Mouse (Mus musculus) intestine, postnatal 0 days (tissue): ENCODE measurements around the gene S1pr5. TPM values are rescaled to one million over a fixed set of nuclear protein-coding genes. Genes with fewer than 3 reads are reported as not detected.

Experiments used
- ATAC-seq: fragments of 200-750 bp; cut with Nextera tagmentation; 2 replicates; pipeline ENCODE4 v1.8.0; 2017; ENCODE audit warnings: mild to moderate bottlenecking, moderate TSS enrichment, moderate library complexity
- H3K27ac ChIP-seq: fragments of 300-500 bp; sonication (generic); 2 replicates; pipeline ENCODE4 v1.5.1; 2014; ENCODE audit warnings: mild to moderate bottlenecking, low read depth, low read length, moderate library complexity
- H3K27me3 ChIP-seq: fragments of 300-500 bp; sonication (generic); replicated peaks from 2 replicates; pipeline ENCODE4 v1.6.1; 2014; ENCODE audit warnings: low read length, mixed read lengths; ENCODE audit not compliant: control insufficient read depth, insufficient read depth
- H3K36me3 ChIP-seq: fragments of 300-500 bp; sonication (generic); 2 replicates; pipeline ENCODE4 v1.6.1; 2014; ENCODE audit warnings: mild to moderate bottlenecking, moderate library complexity; ENCODE audit not compliant: control insufficient read depth, insufficient read depth
- H3K4me1 ChIP-seq: fragments of 300-500 bp; sonication (generic); replicated peaks from 2 replicates; pipeline ENCODE4 v1.6.1; 2014; ENCODE audit warnings: antibody characterized with exemption, low read length, mixed read lengths; ENCODE audit not compliant: control insufficient read depth, insufficient read depth
- H3K4me2 ChIP-seq: fragments of 300-500 bp; sonication (generic); replicated peaks from 2 replicates; pipeline ENCODE4 v1.6.1; 2014; ENCODE audit warnings: low read depth, mild to moderate bottlenecking, moderate library complexity
- H3K4me3 ChIP-seq: fragments of 300-500 bp; sonication (generic); 2 replicates; pipeline ENCODE4 v1.5.1; 2014; ENCODE audit warnings: low read depth, low read length
- H3K9ac ChIP-seq: fragments of 300-500 bp; sonication (generic); 2 replicates; pipeline ENCODE4 v1.6.1; 2014; ENCODE audit warnings: mild to moderate bottlenecking, low read depth, low read length
- H3K9me3 ChIP-seq: fragments of 300-500 bp; sonication (generic); 2 replicates; pipeline ENCODE4 v1.6.1; 2016; ENCODE audit warnings: mixed run types; ENCODE audit not compliant: control insufficient read depth
- CTCF ChIP-seq: sonication (generic); IDR thresholded peaks from 2 replicates; pipeline ENCODE4 v1.5.1; 2016; ENCODE audit warnings: low read depth, mild to moderate bottlenecking, control low read depth, antibody characterized with exemption, moderate library complexity
- WGBS: fragments of 180-500 bp; shearing (Covaris S2); extraction: QIAGEN DNeasy Blood & Tissue Kit; methylation state at CpG from one replicate; pipeline ENCODE4 v1.1.7; 2014; 5-methylcytosine and 5-hydroxymethylcytosine counted together
- polyA plus RNA-seq: library from polyadenylated mRNA; unstranded; fragments of >200 nt; fragmentation: Nextera tagmentation; extraction: Ambion mirVana; gene quantifications from 2 replicates; pipeline ENCODE4 v1.2.1, GENCODE M21; 2015

The S1pr5 gene
- polyA plus RNA-seq, 1 experiment from 2014 or later: not detected

- Histone ChIP-seq H3K4me2 (no peak overlapping the region), H3K27me3 (no peaks in the 10 kb centered on the region), H3K36me3 (peaks cover 10% of the 10 kb centered on the region; the same call in 1 of the 2 replicates), H3K4me1 (no peaks in the 10 kb centered on the region; the same call in 1 of the 2 replicates), H3K4me3 (no peak overlapping the region), H3K27ac (no peak overlapping the region), H3K9ac (no peak overlapping the region), H3K9me3 (no peaks in the 10 kb centered on the region)
- WGBS: 68% methylated on average over 2 of the region's 2 CpGs
- ATAC-seq: no peak
- no peak for TF ChIP-seq CTCF
Observed at GRCm38 (mm10) chr9:21208626-21209025, 39.6 kb downstream of the S1pr5 start.

GRCm38 (mm10) chr9:21206848-21207247, 41.4 kb downstream of the S1pr5 start:
- ATAC-seq: no peak
- WGBS: 78% methylated on average over 6 of the region's 6 CpGs
- H3K36me3 ChIP-seq: peaks cover 10% of the 10 kb centered on the region; the same call in 1 of the 2 replicates
- no peak overlapping the region for H3K4me2 ChIP-seq
- no peak overlapping the region for H3K27ac ChIP-seq
- no peak overlapping the region for H3K9ac ChIP-seq
- no peaks in the 10 kb centered on the region for H3K9me3 ChIP-seq
- H3K4me3 ChIP-seq: no peak overlapping the region
- no peaks in the 10 kb centered on the region; the same call in 1 of the 2 replicates for H3K4me1 ChIP-seq
- no peak for TF ChIP-seq CTCF
- H3K27me3 ChIP-seq: no peaks in the 10 kb centered on the region

GRCm38 (mm10) chr9:21204528-21205272, 43.5 kb downstream of the S1pr5 start:
- Histone ChIP-seq H3K27ac (no peak overlapping the region), H3K4me1 (no peaks in the 10 kb centered on the region), H3K36me3 (peaks cover 10% of the 10 kb centered on the region; the same call in 1 of the 2 replicates), H3K9me3 (no peaks in the 10 kb centered on the region), H3K9ac (no peak overlapping the region), H3K27me3 (no peaks in the 10 kb centered on the region), H3K4me2 (peak overlapping the region; percentile 65), H3K4me3 (peak overlapping the region; percentile 30)
- no peak for TF ChIP-seq CTCF
- ATAC-seq: peak; percentile 65; the same call in 1 of the 2 replicates
- WGBS: 9% methylated on average over 23 of the region's 23 CpGs

- no peak overlapping the region for H3K4me2 ChIP-seq
- 45% methylated on average over 8 of the region's 8 CpGs for WGBS
- no peak for ATAC-seq
Observed at GRCm38 (mm10) chr9:21204156-21204527, 44.1 kb downstream of the S1pr5 start.

GRCm38 (mm10) chr9:21198960-21199359, 49.3 kb downstream of the S1pr5 start:
- H3K9me3 ChIP-seq: no peaks in the 10 kb centered on the region
- no peak overlapping the region for H3K9ac ChIP-seq
- H3K4me1 ChIP-seq: no peaks in the 10 kb centered on the region
- no peaks in the 10 kb centered on the region for H3K36me3 ChIP-seq
- TF ChIP-seq CTCF: no peak
- WGBS: 90% methylated on average over 3 of the region's 3 CpGs
- no peaks in the 10 kb centered on the region for H3K27me3 ChIP-seq
- no peak for ATAC-seq
- no peak overlapping the region for H3K27ac ChIP-seq
- H3K4me3 ChIP-seq: no peak overlapping the region
- no peak overlapping the region for H3K4me2 ChIP-seq

More at GRCm38 (mm10) chr9:21204156-21204527, 44.1 kb downstream of the S1pr5 start:
- H3K36me3 ChIP-seq: peaks cover 10% of the 10 kb centered on the region; the same call in 1 of the 2 replicates
- TF ChIP-seq CTCF: no peak
- no peaks in the 10 kb centered on the region for H3K4me1 ChIP-seq
- no peaks in the 10 kb centered on the region for H3K9me3 ChIP-seq
- no peak overlapping the region for H3K9ac ChIP-seq
- H3K27ac ChIP-seq: no peak overlapping the region
- no peak overlapping the region for H3K4me3 ChIP-seq
- no peaks in the 10 kb centered on the region for H3K27me3 ChIP-seq

GRCm38 (mm10) chr9:21197981-21198380, 50.3 kb downstream of the S1pr5 start:
- Histone ChIP-seq H3K9me3 (no peaks in the 10 kb centered on the region), H3K9ac (no peak overlapping the region), H3K36me3 (peaks cover 2% of the 10 kb centered on the region; the same call in 1 of the 2 replicates), H3K4me1 (no peaks in the 10 kb centered on the region), H3K27ac (no peak overlapping the region), H3K4me3 (no peak overlapping the region), H3K4me2 (no peak overlapping the region), H3K27me3 (no peaks in the 10 kb centered on the region)
- TF ChIP-seq CTCF: no peak
- 48% methylated on average over 4 of the region's 4 CpGs for WGBS
- no peak for ATAC-seq
